Mouse (Mus musculus): Measurements from ENCODE around the gene Atp6v1g1. TPM values are rescaled to one million over a fixed set of nuclear protein-coding genes. Genes with fewer than 3 reads are reported as not detected.
A peak's percentile ranks its signal among the peaks of the same experiment; 100 is the strongest.

Atp6v1g1 gene
- polyA plus RNA-seq, 1 experiment from 2014 or later = 386 TPM

DNA sequence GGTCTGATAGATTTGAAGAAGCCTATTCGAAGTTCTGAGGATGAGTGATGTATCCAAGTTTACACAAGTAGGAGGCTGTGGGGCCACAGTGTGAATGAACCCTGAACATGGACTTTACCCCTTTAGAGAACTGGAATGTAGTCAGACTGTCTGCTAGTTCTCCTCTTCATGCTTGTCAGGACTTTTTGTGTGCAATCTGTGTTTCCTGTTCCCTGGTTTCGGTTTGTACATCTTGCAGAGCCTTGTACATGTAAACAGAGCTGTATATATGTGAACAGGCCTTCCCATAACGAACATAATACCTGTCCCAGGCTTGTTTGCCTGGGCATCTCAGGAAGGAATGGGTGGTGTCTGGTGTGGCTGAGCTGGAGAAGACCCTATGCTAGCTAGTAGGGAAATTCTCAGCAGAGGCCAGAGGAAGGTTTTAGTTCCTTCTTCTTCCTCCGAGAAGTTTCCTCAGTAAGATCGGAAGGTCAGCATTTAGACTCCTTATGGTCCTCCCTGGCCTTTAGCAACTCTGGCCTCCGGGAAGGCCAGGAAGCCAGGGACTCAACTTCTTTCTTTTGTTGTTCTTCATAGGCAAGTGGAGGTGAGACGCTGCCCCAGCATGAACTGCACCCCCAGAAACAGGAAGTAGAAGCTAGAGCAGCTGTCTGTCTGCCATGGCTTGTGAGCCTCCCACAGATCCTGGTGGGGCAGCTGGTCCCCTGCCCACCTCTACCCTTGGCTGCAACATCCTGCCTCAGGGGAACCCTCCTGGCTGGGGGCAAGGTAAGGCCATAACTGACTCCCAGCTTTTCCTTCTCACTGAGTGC, 17.5 kb downstream of the Atp6v1g1 start:
- Histone ChIP-seq H3K27me3 (ENCODE audit: control insufficient read depth, insufficient read depth, low read length) (no peaks in the 10 kb centered on the region), H3K36me3 (ENCODE audit: control insufficient read depth, insufficient read depth, low read length) (no peaks in the 10 kb centered on the region), H3K4me3 (ENCODE audit: low read depth, low read length) (no peak overlapping the region), H3K9ac (ENCODE audit: low read length) (no peak overlapping the region), H3K27ac (ENCODE audit: low read depth, low read length) (no peak overlapping the region), H3K4me2 (no peak overlapping the region), H3K9me3 (ENCODE audit: control insufficient read depth, low read length) (no peaks in the 10 kb centered on the region), H3K4me1 (ENCODE audit: control insufficient read depth, insufficient read depth, low read length) (peaks cover 28% of the 10 kb centered on the region)
- peak; percentile 83 for DNase-seq (ENCODE audit: low spot score, missing footprints)
- no peak for ATAC-seq (ENCODE audit: low FRiP score)
- 82% methylated on average over 7 of the region's 7 CpGs for WGBS

DNA sequence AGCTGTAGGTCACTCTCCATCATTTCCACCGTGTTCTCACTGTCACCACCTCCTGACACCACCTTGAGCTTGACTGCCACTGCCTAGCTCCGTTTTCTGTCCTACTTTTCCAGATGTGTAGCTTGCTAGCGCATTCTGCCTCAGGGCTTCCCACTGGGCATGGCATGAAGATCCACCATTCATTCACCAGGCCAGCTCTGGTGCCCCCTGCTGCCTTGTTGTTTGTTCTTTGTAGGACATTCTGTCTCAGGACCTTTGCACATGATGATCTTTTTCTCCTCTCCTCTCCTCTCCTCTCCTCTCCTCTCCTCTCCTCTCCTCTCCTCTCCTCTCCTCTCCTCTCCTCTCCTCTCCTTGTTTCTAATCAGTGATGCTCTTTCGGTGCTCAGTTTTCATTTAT, 18.2 kb downstream of the Atp6v1g1 start:
- ATAC-seq (ENCODE audit: low FRiP score) (no peak), DNase-seq (ENCODE audit: low spot score, missing footprints) (no peak)
- Histone ChIP-seq H3K4me1 (ENCODE audit: control insufficient read depth, insufficient read depth, low read length) (peaks cover 24% of the 10 kb centered on the region), H3K9ac (ENCODE audit: low read length) (no peak overlapping the region), H3K9me3 (ENCODE audit: control insufficient read depth, low read length) (no peaks in the 10 kb centered on the region), H3K27ac (ENCODE audit: low read depth, low read length) (no peak overlapping the region), H3K4me3 (ENCODE audit: low read depth, low read length) (no peak overlapping the region), H3K36me3 (ENCODE audit: control insufficient read depth, insufficient read depth, low read length) (no peaks in the 10 kb centered on the region), H3K27me3 (ENCODE audit: control insufficient read depth, insufficient read depth, low read length) (no peaks in the 10 kb centered on the region), H3K4me2 (no peak overlapping the region)
- 88% methylated on average over 4 of the region's 4 CpGs for WGBS

DNA sequence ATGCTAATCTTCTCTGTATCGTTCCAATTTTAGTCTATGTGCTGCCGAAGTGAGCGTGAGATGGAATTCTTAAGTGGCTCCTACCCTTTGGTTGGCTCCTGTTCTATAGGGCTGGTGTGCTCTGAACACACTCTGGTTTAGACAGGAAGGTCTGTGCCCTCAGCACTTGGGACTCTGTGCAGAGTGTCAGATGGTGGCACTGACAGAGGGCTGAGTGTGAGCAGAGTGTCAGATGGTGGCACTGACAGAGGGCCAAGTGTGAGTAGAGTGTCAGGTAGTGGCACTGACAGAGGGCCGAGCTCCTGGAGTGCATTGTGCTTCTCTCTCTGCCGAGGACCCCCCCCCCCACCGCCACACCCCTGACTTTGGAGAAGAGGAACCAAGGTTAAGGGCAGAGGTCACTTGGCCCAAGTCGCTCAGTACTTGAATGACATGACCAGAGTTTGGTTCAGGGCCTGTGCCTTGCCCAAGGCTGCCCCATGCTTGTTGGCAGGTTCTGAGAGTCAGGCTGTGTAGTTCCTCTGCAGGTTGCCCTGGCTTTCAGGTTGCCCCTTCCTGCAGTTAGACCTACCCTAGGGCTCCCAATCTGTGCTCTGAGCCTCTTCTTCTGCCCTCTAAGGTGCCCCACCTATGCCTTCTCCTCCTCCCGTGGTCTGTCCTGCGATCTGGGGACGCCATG, 23.3 kb downstream of the Atp6v1g1 start:
- Histone ChIP-seq H3K9ac (ENCODE audit: low read length) (no peak overlapping the region), H3K9me3 (ENCODE audit: control insufficient read depth, low read length) (no peaks in the 10 kb centered on the region), H3K4me2 (no peak overlapping the region), H3K36me3 (ENCODE audit: control insufficient read depth, insufficient read depth, low read length) (no peaks in the 10 kb centered on the region), H3K27me3 (ENCODE audit: control insufficient read depth, insufficient read depth, low read length) (no peaks in the 10 kb centered on the region), H3K27ac (ENCODE audit: low read depth, low read length) (no peak overlapping the region), H3K4me3 (ENCODE audit: low read depth, low read length) (no peak overlapping the region), H3K4me1 (ENCODE audit: control insufficient read depth, insufficient read depth, low read length) (peaks cover 12% of the 10 kb centered on the region)
- DNase-seq (ENCODE audit: low spot score, missing footprints) (no peak), ATAC-seq (ENCODE audit: low FRiP score) (no peak)
- 87% methylated on average over 10 of the region's 10 CpGs for WGBS

DNA sequence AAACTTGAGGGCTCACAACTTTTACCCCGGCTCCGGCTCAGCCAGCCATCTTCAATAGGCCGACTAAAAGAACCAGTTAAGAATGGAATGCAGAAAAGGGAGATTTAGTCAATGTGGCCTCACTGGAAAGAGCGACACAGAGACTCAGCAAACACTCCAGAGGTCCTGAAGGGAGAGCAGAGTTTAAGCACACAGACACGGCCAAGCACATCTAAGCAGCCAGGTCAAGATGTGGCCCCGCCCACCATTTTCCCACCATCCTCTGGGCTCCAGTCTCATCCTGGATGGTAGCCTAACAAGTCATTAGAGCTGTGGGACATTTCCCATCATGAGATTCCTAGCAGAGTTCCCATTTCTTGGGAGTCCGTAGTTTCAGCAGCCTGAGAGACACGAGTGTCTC, 24.8 kb downstream of the Atp6v1g1 start:
- Histone ChIP-seq H3K4me1 (ENCODE audit: control insufficient read depth, insufficient read depth, low read length) (peaks cover 12% of the 10 kb centered on the region), H3K27ac (ENCODE audit: low read depth, low read length) (no peak overlapping the region), H3K9ac (ENCODE audit: low read length) (no peak overlapping the region), H3K4me2 (no peak overlapping the region), H3K36me3 (ENCODE audit: control insufficient read depth, insufficient read depth, low read length) (no peaks in the 10 kb centered on the region), H3K27me3 (ENCODE audit: control insufficient read depth, insufficient read depth, low read length) (no peaks in the 10 kb centered on the region), H3K4me3 (ENCODE audit: low read depth, low read length) (no peak overlapping the region), H3K9me3 (ENCODE audit: control insufficient read depth, low read length) (no peaks in the 10 kb centered on the region)
- DNase-seq (ENCODE audit: low spot score, missing footprints) = peak; percentile 82
- WGBS = 79% methylated on average over 8 of the region's 8 CpGs
- no peak for ATAC-seq (ENCODE audit: low FRiP score)

DNA sequence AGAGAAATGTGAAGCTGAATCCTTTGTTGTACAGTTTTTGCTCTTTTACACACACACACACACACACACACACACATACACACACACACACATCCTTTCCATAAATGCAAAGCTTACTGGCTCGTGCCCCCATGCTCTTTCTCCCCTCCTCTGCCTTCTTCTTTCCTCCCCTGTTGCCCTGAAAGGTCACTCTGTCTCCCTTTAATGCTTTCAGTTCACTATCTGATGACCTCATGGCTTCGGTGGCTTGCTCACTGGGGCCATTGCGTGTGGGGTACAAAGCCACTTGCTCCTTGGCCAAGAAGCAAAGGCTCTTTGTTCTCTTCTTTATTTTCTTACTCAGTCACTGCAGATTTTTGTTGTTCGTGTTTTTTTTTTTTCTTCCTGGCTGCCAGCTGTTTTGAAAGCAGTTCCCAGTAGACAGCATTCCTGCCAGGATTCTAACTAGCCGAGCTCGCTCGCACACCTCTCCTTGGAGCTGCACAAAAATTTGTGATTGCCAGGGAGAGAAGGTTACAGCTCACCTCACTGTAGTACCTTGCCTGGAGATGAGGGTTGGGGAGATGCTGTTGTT, 25.7 kb downstream of the Atp6v1g1 start:
- DNase-seq (ENCODE audit: low spot score, missing footprints) = peak; percentile 86

DNA sequence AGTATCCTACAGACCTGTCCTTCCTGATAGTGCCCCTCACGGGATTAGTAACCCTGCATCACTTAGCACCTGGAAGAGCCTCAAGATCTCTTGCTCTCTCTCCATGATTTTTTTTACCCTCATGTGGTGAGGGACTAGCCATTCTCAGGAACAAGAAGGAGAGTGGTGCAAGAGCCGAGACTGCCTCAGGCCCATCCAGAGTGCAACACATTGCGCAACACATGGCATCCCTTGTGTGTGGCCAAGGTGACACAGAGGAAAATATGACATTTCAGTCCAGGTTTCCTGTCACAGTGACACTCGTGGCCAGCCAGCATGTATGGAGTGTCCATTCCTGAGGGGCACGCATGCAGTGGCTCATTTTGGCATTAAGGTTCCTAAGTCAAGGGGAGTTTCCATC, 28.0 kb downstream of the Atp6v1g1 start:
- Histone ChIP-seq H3K36me3 (ENCODE audit: control insufficient read depth, insufficient read depth, low read length) (no peaks in the 10 kb centered on the region), H3K9me3 (ENCODE audit: control insufficient read depth, low read length) (no peaks in the 10 kb centered on the region; the same call in 1 of the 2 replicates), H3K27ac (ENCODE audit: low read depth, low read length) (no peak overlapping the region), H3K4me1 (ENCODE audit: control insufficient read depth, insufficient read depth, low read length) (peaks cover 12% of the 10 kb centered on the region), H3K4me2 (no peak overlapping the region), H3K27me3 (ENCODE audit: control insufficient read depth, insufficient read depth, low read length) (no peaks in the 10 kb centered on the region), H3K9ac (ENCODE audit: low read length) (no peak overlapping the region), H3K4me3 (ENCODE audit: low read depth, low read length) (no peak overlapping the region)
- no peak for DNase-seq (ENCODE audit: low spot score, missing footprints)
- ATAC-seq (ENCODE audit: low FRiP score) = no peak
- WGBS = 90% methylated on average over 5 of the region's 5 CpGs

More for the DNA sequence above, 25.7 kb downstream of the Atp6v1g1 start:
- peaks cover 12% of the 10 kb centered on the region for H3K4me1 ChIP-seq (ENCODE audit: control insufficient read depth, insufficient read depth, low read length)
- peak; percentile 17; the same call in 1 of the 2 replicates for ATAC-seq (ENCODE audit: low FRiP score)
- no peak overlapping the region for H3K4me3 ChIP-seq (ENCODE audit: low read depth, low read length)
- H3K9ac ChIP-seq (ENCODE audit: low read length) = no peak overlapping the region
- no peak overlapping the region for H3K27ac ChIP-seq (ENCODE audit: low read depth, low read length)
- no peaks in the 10 kb centered on the region for H3K27me3 ChIP-seq (ENCODE audit: control insufficient read depth, insufficient read depth, low read length)
- no peaks in the 10 kb centered on the region for H3K36me3 ChIP-seq (ENCODE audit: control insufficient read depth, insufficient read depth, low read length)
- 26% methylated on average over 7 of the region's 7 CpGs for WGBS
- H3K4me2 ChIP-seq = no peak overlapping the region
- no peaks in the 10 kb centered on the region for H3K9me3 ChIP-seq (ENCODE audit: control insufficient read depth, low read length)

DNA sequence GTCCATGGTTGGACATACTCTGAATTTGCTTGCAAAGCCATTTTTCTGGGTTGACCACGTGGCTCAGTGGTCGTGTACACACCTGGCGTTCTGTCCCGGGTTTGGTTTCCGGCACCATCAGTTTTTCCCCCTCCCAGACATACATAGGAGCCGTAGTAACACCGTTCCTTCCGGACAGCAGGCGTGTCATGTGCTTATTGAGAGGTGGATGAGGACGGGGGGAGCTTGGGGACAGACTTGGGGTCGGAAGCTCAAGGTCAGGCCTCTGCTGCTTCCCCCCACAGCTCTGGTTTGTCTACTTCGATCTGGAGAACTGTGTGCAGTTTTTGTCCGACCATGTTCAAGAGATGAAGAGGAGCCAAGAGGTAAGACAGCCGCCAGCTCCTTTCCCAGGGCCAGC, 35.1 kb downstream of the Atp6v1g1 start:
- Histone ChIP-seq H3K9ac (ENCODE audit: low read length) (peak overlapping the region; percentile 42; the same call in 1 of the 2 replicates), H3K27me3 (ENCODE audit: control insufficient read depth, insufficient read depth, low read length) (no peaks in the 10 kb centered on the region), H3K36me3 (ENCODE audit: control insufficient read depth, insufficient read depth, low read length) (no peaks in the 10 kb centered on the region), H3K27ac (ENCODE audit: low read depth, low read length) (peak overlapping the region; percentile 63), H3K4me2 (no peak overlapping the region), H3K9me3 (ENCODE audit: control insufficient read depth, low read length) (no peaks in the 10 kb centered on the region; the same call in 1 of the 2 replicates), H3K4me3 (ENCODE audit: low read depth, low read length) (no peak overlapping the region), H3K4me1 (ENCODE audit: control insufficient read depth, insufficient read depth, low read length) (peaks cover 10% of the 10 kb centered on the region)
- ATAC-seq (ENCODE audit: low FRiP score) = peak; percentile 53
- WGBS = 74% methylated on average over 14 of the region's 14 CpGs
- no peak for DNase-seq (ENCODE audit: low spot score, missing footprints)

DNA sequence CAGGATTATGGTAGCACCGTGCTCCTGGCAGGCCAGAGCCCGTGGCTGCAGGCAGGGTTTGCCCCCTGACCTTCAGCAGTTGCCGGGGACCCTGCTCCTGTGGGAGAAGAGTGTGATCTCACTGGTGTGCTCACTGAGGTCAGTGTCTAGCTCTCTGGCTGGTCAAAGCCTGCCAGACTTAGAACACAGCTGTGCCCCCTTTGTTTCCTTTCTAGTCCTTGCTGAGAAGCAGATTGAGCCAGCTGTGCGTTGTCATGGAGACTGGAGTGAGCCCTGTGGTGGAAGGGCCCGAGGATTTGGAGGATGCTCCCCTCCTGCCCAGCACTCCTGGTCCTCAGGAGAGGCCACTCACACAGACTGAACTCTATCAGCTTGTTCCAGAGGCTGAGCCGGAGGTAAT, 35.5 kb downstream of the Atp6v1g1 start:
- Histone ChIP-seq H3K9me3 (ENCODE audit: control insufficient read depth, low read length) (no peaks in the 10 kb centered on the region; the same call in 1 of the 2 replicates), H3K27me3 (ENCODE audit: control insufficient read depth, insufficient read depth, low read length) (no peaks in the 10 kb centered on the region), H3K4me2 (no peak overlapping the region), H3K27ac (ENCODE audit: low read depth, low read length) (peak overlapping the region; percentile 63), H3K36me3 (ENCODE audit: control insufficient read depth, insufficient read depth, low read length) (no peaks in the 10 kb centered on the region), H3K4me3 (ENCODE audit: low read depth, low read length) (no peak overlapping the region), H3K4me1 (ENCODE audit: control insufficient read depth, insufficient read depth, low read length) (peaks cover 10% of the 10 kb centered on the region), H3K9ac (ENCODE audit: low read length) (peak overlapping the region; percentile 42; the same call in 1 of the 2 replicates)
- 15% methylated on average over 6 of the region's 6 CpGs for WGBS
- ATAC-seq (ENCODE audit: low FRiP score) (peak; percentile 93), DNase-seq (ENCODE audit: low spot score, missing footprints) (peak; percentile 94)

DNA sequence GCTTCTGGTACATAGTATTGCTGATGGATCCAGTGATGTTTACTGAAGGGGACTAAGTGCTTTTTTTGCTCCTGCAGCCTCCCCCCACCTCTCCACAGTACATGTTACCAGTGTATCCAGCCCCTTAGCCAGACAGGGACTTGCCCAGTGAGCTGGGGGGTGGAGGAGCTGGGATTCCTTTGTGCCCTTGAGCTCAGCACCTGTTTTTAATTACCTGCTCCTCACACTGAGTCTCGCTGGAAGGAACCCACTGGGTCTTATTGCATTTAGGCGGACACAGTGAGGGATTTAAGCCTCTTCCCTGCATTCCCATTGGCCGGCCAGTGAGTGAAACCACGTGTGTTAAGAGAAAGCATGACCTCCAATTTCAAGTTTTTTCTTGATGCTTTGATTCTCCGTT, 38.0 kb downstream of the Atp6v1g1 start:
- no peak overlapping the region for H3K9ac ChIP-seq (ENCODE audit: low read length)
- no peak for ATAC-seq (ENCODE audit: low FRiP score)
- no peak for DNase-seq (ENCODE audit: low spot score, missing footprints)
- H3K36me3 ChIP-seq (ENCODE audit: control insufficient read depth, insufficient read depth, low read length) = no peaks in the 10 kb centered on the region
- H3K9me3 ChIP-seq (ENCODE audit: control insufficient read depth, low read length) = no peaks in the 10 kb centered on the region; the same call in 1 of the 2 replicates
- no peak overlapping the region for H3K4me3 ChIP-seq (ENCODE audit: low read depth, low read length)
- H3K4me1 ChIP-seq (ENCODE audit: control insufficient read depth, insufficient read depth, low read length) = peaks cover 10% of the 10 kb centered on the region
- H3K27ac ChIP-seq (ENCODE audit: low read depth, low read length) = no peak overlapping the region
- no peak overlapping the region for H3K4me2 ChIP-seq
- WGBS = 65% methylated on average over 5 of the region's 5 CpGs
- H3K27me3 ChIP-seq (ENCODE audit: control insufficient read depth, insufficient read depth, low read length) = no peaks in the 10 kb centered on the region
